In the genomic region with DNA sequence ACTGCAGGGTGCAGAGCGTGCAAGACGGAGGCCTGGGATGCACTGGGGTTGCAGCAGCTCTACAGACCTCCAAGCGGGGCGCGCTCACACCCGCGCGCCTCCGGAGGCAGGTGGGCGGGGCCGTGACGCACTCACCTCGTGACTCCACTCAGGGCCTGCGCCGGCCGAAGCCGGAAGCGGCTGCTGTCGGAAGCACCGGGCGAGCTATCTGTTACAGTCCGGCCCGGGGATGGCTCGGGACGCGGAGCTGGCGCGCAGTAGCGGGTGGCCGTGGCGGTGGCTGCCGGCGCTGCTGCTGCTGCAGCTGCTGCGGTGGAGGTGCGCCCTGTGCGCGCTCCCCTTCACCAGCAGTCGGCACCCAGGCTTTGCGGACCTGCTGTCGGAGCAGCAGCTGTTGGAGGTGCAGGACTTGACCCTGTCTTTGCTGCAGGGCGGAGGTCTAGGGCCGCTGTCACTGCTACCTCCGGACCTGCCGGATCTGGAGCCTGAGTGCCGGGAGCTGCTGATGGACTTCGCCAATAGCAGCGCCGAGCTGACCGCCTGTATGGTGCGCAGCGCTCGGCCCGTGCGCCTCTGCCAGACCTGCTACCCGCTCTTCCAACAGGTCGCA, we compare ENCODE assay signal across 8 mouse cellular contexts.
DNase-seq lines count a peak whose midpoint lies in the region; ATAC-seq lines count a peak whose summit lies in the region.

No protein-coding gene starts in this region.

- H3K4me3 ChIP-seq in heart, embryonic 14.5 days (ENCODE audit: control insufficient read depth in 1 of 2, insufficient read depth in 1 of 2, low read depth in 1 of 2, low read length in 2 of 2), result peak overlapping the region; percentile 63 to 70
- H3K4me3 ChIP-seq in liver, embryonic 13.5 days (replicated peaks), result peak overlapping the region; percentile 94
- peak overlapping the region; percentile 98 for H3K4me3 ChIP-seq in stomach, embryonic 16.5 days (replicated peaks; ENCODE audit: low read length)

- no peaks in the 10 kb centered on the region for H3K9me3 ChIP-seq in heart, embryonic 14.5 days (ENCODE audit: control insufficient read depth, low read length)
- H3K9me3 ChIP-seq in liver, embryonic 13.5 days (replicated peaks), result no peaks in the 10 kb centered on the region
- no peaks in the 10 kb centered on the region for H3K9me3 ChIP-seq in stomach, embryonic 16.5 days (replicated peaks; ENCODE audit: control insufficient read depth, low read length)

- peak overlapping the region; percentile 68 for H3K9ac ChIP-seq in heart, embryonic 14.5 days (ENCODE audit: low read length)
- H3K9ac ChIP-seq in liver, embryonic 13.5 days, result peak overlapping the region; percentile 92
- H3K9ac ChIP-seq in stomach, embryonic 16.5 days (ENCODE audit: low read length), result peak overlapping the region; percentile 79

- H3K4me1 ChIP-seq in heart, embryonic 14.5 days (ENCODE audit: control insufficient read depth in 2 of 2, insufficient read depth in 2 of 2, low read length in 2 of 2), result peaks cover 4 to 7% of the 10 kb centered on the region in 2 experiments; a peak in 2 of 4 replicates
- H3K4me1 ChIP-seq in liver, embryonic 13.5 days (replicated peaks), result peaks cover 21% of the 10 kb centered on the region
- H3K4me1 ChIP-seq in stomach, embryonic 16.5 days (ENCODE audit: control insufficient read depth, insufficient read depth, low read length), result peaks cover 6% of the 10 kb centered on the region; the same call in 1 of the 2 replicates

- WGBS in heart, embryonic 14.5 days, result under 1% methylated on average over 55 of the region's 56 CpGs
- under 1% methylated on average over 55 of the region's 56 CpGs for WGBS in liver, embryonic 13.5 days (ENCODE audit: insufficient replicate concordance)
- WGBS in stomach, embryonic 16.5 days, result under 1% methylated on average over 56 of the region's 56 CpGs

- peak; percentile 96 for ATAC-seq in erythroid progenitor cell, adult 5-6 weeks (replicated peaks; ENCODE audit: low FRiP score, poor library complexity, severe bottlenecking)
- ATAC-seq in heart, embryonic 14.5 days (ENCODE audit: insufficient number of reproducible peaks, insufficient read depth, low FRiP score, low read depth), result peak; percentile 96
- ATAC-seq in liver, embryonic 13.5 days (ENCODE audit: low read depth), result peak; percentile 96
- peak; percentile 96 for ATAC-seq in stomach, embryonic 16.5 days (ENCODE audit: insufficient read depth, low FRiP score)

- H3K4me2 ChIP-seq in heart, embryonic 14.5 days (ENCODE audit: low read length), result peak overlapping the region; percentile 74
- H3K4me2 ChIP-seq in liver, embryonic 13.5 days, result peak overlapping the region; percentile 91
- H3K4me2 ChIP-seq in stomach, embryonic 16.5 days (ENCODE audit: low read depth, low read length), result peak overlapping the region; percentile 81

- H3K36me3 ChIP-seq in heart, embryonic 14.5 days (ENCODE audit: control insufficient read depth, insufficient read depth, low read length), result peaks cover 3% of the 10 kb centered on the region
- peaks cover 15% of the 10 kb centered on the region for H3K36me3 ChIP-seq in liver, embryonic 13.5 days
- H3K36me3 ChIP-seq in stomach, embryonic 16.5 days (ENCODE audit: control insufficient read depth, insufficient read depth, low read length), result no peaks in the 10 kb centered on the region

- H3K27ac ChIP-seq in heart, embryonic 14.5 days (replicated peaks in 1 of 2; ENCODE audit: control insufficient read depth in 1 of 2, insufficient read depth in 1 of 2, low read depth in 2 of 2, low read length in 2 of 2), result peak overlapping the region; percentile 20 to 24; a peak in 2 of 4 replicates
- H3K27ac ChIP-seq in liver, embryonic 13.5 days, result peak overlapping the region; percentile 92
- H3K27ac ChIP-seq in stomach, embryonic 16.5 days (ENCODE audit: low read length), result no peak overlapping the region

- no peaks in the 10 kb centered on the region for H3K27me3 ChIP-seq in heart, embryonic 14.5 days (ENCODE audit: control insufficient read depth, insufficient read depth, low read length)
- no peaks in the 10 kb centered on the region for H3K27me3 ChIP-seq in liver, embryonic 13.5 days
- no peaks in the 10 kb centered on the region for H3K27me3 ChIP-seq in stomach, embryonic 16.5 days (ENCODE audit: control insufficient read depth, insufficient read depth, low read length)

- DNase-seq in CD4-positive helper T cell, adult 2 months (ENCODE audit: low read depth, low spot score), result peak; percentile 94
- DNase-seq in brain, embryonic 18.5 days (ENCODE audit: low read depth, low spot score), result peak; percentile 71
- peak; percentile 95 for DNase-seq in kidney, postnatal 14 days
- peak; percentile 90 for DNase-seq in liver, embryonic 13.5 days
- DNase-seq in neural tube, embryonic 10.5 days (ENCODE audit: extremely low spot score, low spot score), result peak; percentile 91
